Mouse (Mus musculus) forebrain, embryonic 11.5 days (tissue): Measurements from ENCODE around the gene Cwf19l1. TPM values are rescaled to one million over a fixed set of nuclear protein-coding genes. Genes with fewer than 3 reads are reported as not detected.

ENCODE experiments used
- ATAC-seq: fragments of 200-750 bp; cut with Nextera tagmentation; replicated peaks from 2 replicates; pipeline ENCODE4 v1.8.0; 2017; ENCODE audit warnings: moderate TSS enrichment; ENCODE audit not compliant: low FRiP score
- DNase-seq: peaks from one replicate; pipeline ENCODE4 v3.0.0-alpha.2; 2017; ENCODE audit warnings: low spot score
- H3K27ac ChIP-seq: fragments of 300-500 bp; sonication (generic); 2 replicates; pipeline ENCODE4 v1.5.1; 2014; ENCODE audit warnings: low read depth, low read length
- H3K27me3 ChIP-seq: fragments of 300-500 bp; sonication (generic); 2 replicates; pipeline ENCODE4 v1.6.1; 2014; ENCODE audit warnings: mild to moderate bottlenecking, low read length, mixed read lengths; ENCODE audit not compliant: control insufficient read depth, insufficient read depth
- H3K36me3 ChIP-seq: fragments of 300-500 bp; sonication (generic); 2 replicates; pipeline ENCODE4 v1.6.1; 2014; ENCODE audit warnings: mild to moderate bottlenecking, low read length, moderate library complexity, mixed read lengths; ENCODE audit not compliant: control insufficient read depth, insufficient read depth
- H3K4me1 ChIP-seq: fragments of 300-500 bp; sonication (generic); replicated peaks from 2 replicates; pipeline ENCODE4 v1.6.1; 2014; ENCODE audit warnings: low read length, mixed read lengths; ENCODE audit not compliant: control insufficient read depth, insufficient read depth
- H3K4me2 ChIP-seq: fragments of 300-500 bp; sonication (generic); 2 replicates; pipeline ENCODE4 v1.6.1; 2014; ENCODE audit warnings: low read depth, mild to moderate bottlenecking, low read length, moderate library complexity, mixed read lengths; ENCODE audit not compliant: severe bottlenecking
- H3K4me3 ChIP-seq: fragments of 300-500 bp; sonication (generic); 2 replicates; pipeline ENCODE4 v1.5.1; 2014; ENCODE audit warnings: low read depth, low read length
- H3K9ac ChIP-seq: fragments of 300-500 bp; sonication (generic); 2 replicates; pipeline ENCODE4 v1.6.1; 2014; ENCODE audit warnings: low read length
- H3K9me3 ChIP-seq: fragments of 300-500 bp; sonication (generic); 2 replicates; pipeline ENCODE4 v1.6.1; 2016; ENCODE audit warnings: low read length, mixed read lengths; ENCODE audit not compliant: control insufficient read depth
- WGBS: fragments of 180-500 bp; shearing (Covaris S2); extraction: QIAGEN DNeasy Blood & Tissue Kit; methylation state at CpG from one replicate; pipeline ENCODE4 v1.1.7; 2014; 5-methylcytosine and 5-hydroxymethylcytosine counted together
- polyA plus RNA-seq: library from polyadenylated mRNA; unstranded; fragments of >200 nt; fragmentation: Nextera tagmentation; extraction: Ambion mirVana; gene quantifications from 2 replicates; pipeline ENCODE4 v1.2.1, GENCODE M21; 2014

Cwf19l1 gene
- polyA plus RNA-seq = 44.2 and 47.9 TPM in 2 replicates

GRCm38 (mm10) chr19:44135072-44135959 is at the start of gene Cwf19l1:
TSS of gene Cwf19l1 (minus strand) at chr19:44135876.
- Histone ChIP-seq H3K9ac (peak within 1 kb of the TSS; percentile 79), H3K27ac (peak within 1 kb of the TSS; percentile 88), H3K36me3 (peaks cover 4% of the 10 kb centered on the region; the same call in 1 of the 2 replicates), H3K4me3 (peak within 1 kb of the TSS; percentile 84), H3K4me1 (no peaks in the 10 kb centered on the region; the same call in 1 of the 2 replicates), H3K27me3 (no peaks in the 10 kb centered on the region), H3K9me3 (no peaks in the 10 kb centered on the region), H3K4me2 (peak within 1 kb of the TSS; percentile 76)
- DNase-seq = peak; percentile 95
- ATAC-seq = peak; percentile 92
- WGBS = under 1% methylated on average over 44 of the region's 45 CpGs

DNA sequence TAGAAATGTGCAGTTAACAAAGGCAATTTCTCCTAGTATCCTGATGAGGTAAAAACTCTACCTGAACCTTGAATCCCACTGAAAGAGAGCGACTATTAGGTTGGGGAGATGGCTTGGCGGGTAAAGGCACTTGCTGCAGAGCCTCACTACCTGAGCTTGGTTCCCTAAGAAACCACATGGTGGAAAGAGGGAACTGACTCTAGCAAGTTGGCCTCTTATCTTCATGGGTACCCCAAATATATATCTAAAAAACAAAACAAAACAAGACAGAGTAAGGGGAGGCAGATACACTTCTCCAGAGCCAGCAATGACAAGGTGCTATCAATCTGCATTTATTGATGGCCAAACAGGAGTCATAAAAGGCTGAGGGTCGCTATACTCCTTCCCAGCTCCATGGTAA is 48.3 kb upstream of the Cwf19l1 start:
- Histone ChIP-seq H3K9ac (no peak overlapping the region), H3K27me3 (no peaks in the 10 kb centered on the region), H3K4me3 (no peak overlapping the region), H3K27ac (no peak overlapping the region), H3K4me2 (no peak overlapping the region), H3K9me3 (no peaks in the 10 kb centered on the region), H3K36me3 (no peaks in the 10 kb centered on the region), H3K4me1 (no peaks in the 10 kb centered on the region)
- 75% methylated on average over 3 of the region's 3 CpGs for WGBS
- DNase-seq = no peak
- no peak for ATAC-seq

GRCm38 (mm10) chr19:44180502-44180901 is 44.8 kb upstream of the Cwf19l1 start:
- no peak for ATAC-seq
- WGBS = 86% methylated on average over 1 of the region's 1 CpGs
- Histone ChIP-seq H3K4me3 (no peak overlapping the region), H3K27ac (no peak overlapping the region), H3K4me1 (no peaks in the 10 kb centered on the region), H3K4me2 (no peak overlapping the region), H3K9me3 (peaks cover 6% of the 10 kb centered on the region; the same call in 1 of the 2 replicates), H3K27me3 (no peaks in the 10 kb centered on the region), H3K9ac (no peak overlapping the region), H3K36me3 (no peaks in the 10 kb centered on the region)
- DNase-seq = no peak

GRCm38 (mm10) chr19:44176741-44177140 is 41.1 kb upstream of the Cwf19l1 start:
- Histone ChIP-seq H3K4me2 (no peak overlapping the region), H3K4me3 (no peak overlapping the region), H3K9ac (no peak overlapping the region), H3K36me3 (no peaks in the 10 kb centered on the region), H3K27me3 (no peaks in the 10 kb centered on the region), H3K4me1 (no peaks in the 10 kb centered on the region), H3K27ac (no peak overlapping the region), H3K9me3 (peaks cover 6% of the 10 kb centered on the region; the same call in 1 of the 2 replicates)
- DNase-seq (no peak), ATAC-seq (no peak)
- WGBS = 90% methylated on average over 3 of the region's 3 CpGs

GRCm38 (mm10) chr19:44174835-44175234 is 39.2 kb upstream of the Cwf19l1 start:
- ATAC-seq (no peak), DNase-seq (no peak)
- no peak overlapping the region for H3K9ac ChIP-seq
- no peak overlapping the region for H3K4me2 ChIP-seq
- peaks cover 6% of the 10 kb centered on the region; the same call in 1 of the 2 replicates for H3K9me3 ChIP-seq
- WGBS = 69% methylated on average over 8 of the region's 8 CpGs
- H3K4me3 ChIP-seq = no peak overlapping the region
- H3K4me1 ChIP-seq = no peaks in the 10 kb centered on the region
- H3K27ac ChIP-seq = no peak overlapping the region
- no peaks in the 10 kb centered on the region for H3K27me3 ChIP-seq
- no peaks in the 10 kb centered on the region for H3K36me3 ChIP-seq

DNA sequence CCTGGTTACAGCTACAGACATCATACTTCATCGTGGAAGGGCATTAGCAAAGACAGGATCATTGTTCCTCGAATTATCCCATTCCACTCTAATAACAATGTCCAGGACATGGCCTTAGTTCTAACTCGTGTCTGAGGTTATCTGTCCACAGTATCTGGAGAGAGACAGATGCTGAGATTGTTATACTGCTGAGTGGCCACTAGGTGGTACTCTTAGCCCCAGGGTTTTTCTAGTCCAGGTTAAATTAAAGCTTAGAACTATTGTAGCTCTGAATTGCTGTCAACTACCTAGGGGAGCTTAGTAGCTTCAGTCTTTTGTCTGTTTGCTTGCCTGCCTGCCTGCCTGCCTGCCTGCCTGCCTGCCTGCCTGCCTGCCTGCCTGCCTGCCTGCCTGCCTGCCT is 25.8 kb upstream of the Cwf19l1 start:
- Histone ChIP-seq H3K27me3 (no peaks in the 10 kb centered on the region), H3K9me3 (no peaks in the 10 kb centered on the region), H3K4me1 (no peaks in the 10 kb centered on the region), H3K36me3 (no peaks in the 10 kb centered on the region), H3K9ac (no peak overlapping the region), H3K4me2 (no peak overlapping the region), H3K4me3 (no peak overlapping the region), H3K27ac (no peak overlapping the region)
- 22% methylated on average over 3 of the region's 3 CpGs for WGBS
- DNase-seq = no peak
- ATAC-seq = no peak

- DNase-seq (no peak), ATAC-seq (no peak)
- Histone ChIP-seq H3K9me3 (no peaks in the 10 kb centered on the region), H3K4me1 (no peaks in the 10 kb centered on the region), H3K27ac (no peak overlapping the region), H3K36me3 (no peaks in the 10 kb centered on the region), H3K4me2 (no peak overlapping the region), H3K4me3 (no peak overlapping the region), H3K27me3 (no peaks in the 10 kb centered on the region), H3K9ac (no peak overlapping the region)
- WGBS = 88% methylated on average over 3 of the region's 3 CpGs
Measured at GRCm38 (mm10) chr19:44159386-44159785, 23.7 kb upstream of the Cwf19l1 start.

DNA sequence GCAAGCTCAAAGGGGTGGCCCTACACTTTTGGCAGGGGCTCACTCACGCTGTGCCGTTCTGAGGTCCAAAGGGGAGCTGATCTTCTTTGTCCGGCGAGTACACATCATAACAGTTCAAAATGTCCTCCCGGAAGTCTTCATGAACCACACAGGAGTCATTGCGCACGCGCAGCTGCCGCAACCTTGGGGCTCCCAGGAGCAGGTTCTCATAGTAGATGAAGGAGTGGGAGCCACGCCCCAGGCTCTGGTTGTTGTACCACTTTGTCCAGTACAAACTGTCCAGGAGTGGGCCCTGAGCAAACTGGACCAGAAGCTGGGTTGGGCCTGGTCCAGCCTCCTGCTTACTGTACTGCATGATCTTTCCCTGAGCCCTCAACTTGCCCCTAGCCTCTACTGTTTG is 21.3 kb upstream of the Cwf19l1 start:
- 96% methylated on average over 10 of the region's 10 CpGs for WGBS

GRCm38 (mm10) chr19:44153781-44154180 is 18.1 kb upstream of the Cwf19l1 start:
- no peaks in the 10 kb centered on the region for H3K9me3 ChIP-seq
- H3K4me3 ChIP-seq = no peak overlapping the region
- no peak overlapping the region for H3K9ac ChIP-seq
- no peak for DNase-seq
- WGBS = 84% methylated on average over 5 of the region's 5 CpGs
- no peak overlapping the region for H3K27ac ChIP-seq
- no peaks in the 10 kb centered on the region for H3K27me3 ChIP-seq
- ATAC-seq = no peak
- no peaks in the 10 kb centered on the region for H3K4me1 ChIP-seq
- no peak overlapping the region for H3K4me2 ChIP-seq
- H3K36me3 ChIP-seq = no peaks in the 10 kb centered on the region

More for the DNA sequence above, 21.3 kb upstream of the Cwf19l1 start:
- H3K4me3 ChIP-seq = no peak overlapping the region
- DNase-seq (no peak), ATAC-seq (no peak)
- no peaks in the 10 kb centered on the region for H3K36me3 ChIP-seq
- no peak overlapping the region for H3K27ac ChIP-seq
- H3K4me2 ChIP-seq = no peak overlapping the region
- no peaks in the 10 kb centered on the region for H3K4me1 ChIP-seq
- H3K9me3 ChIP-seq = no peaks in the 10 kb centered on the region
- H3K27me3 ChIP-seq = no peaks in the 10 kb centered on the region
- no peak overlapping the region for H3K9ac ChIP-seq
